Mouse (Mus musculus): Measurements from ENCODE around the gene Ppp3ca.

Ppp3ca gene

DNA sequence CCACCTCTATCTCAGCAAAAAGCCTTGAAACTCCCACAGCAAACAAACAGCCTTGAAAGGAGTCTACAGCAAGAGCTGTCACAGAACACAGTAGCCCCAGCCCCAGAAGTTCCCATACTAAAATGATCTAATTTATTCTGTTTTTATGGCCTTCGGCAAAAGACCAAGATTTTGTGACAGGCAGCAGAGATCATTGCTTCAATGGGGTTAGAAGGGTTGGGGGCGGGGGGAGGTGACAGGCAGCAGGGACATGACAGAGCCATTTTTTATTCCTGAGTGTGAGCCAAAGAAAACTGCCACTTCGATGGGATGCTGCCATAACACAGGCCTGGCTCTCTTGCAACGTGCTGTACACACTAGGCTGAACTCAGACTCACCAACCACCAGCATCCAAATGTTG lies 275.6 kb downstream of the Ppp3ca start:
- 72% methylated on average over 4 of the region's 4 CpGs for WGBS

DNA sequence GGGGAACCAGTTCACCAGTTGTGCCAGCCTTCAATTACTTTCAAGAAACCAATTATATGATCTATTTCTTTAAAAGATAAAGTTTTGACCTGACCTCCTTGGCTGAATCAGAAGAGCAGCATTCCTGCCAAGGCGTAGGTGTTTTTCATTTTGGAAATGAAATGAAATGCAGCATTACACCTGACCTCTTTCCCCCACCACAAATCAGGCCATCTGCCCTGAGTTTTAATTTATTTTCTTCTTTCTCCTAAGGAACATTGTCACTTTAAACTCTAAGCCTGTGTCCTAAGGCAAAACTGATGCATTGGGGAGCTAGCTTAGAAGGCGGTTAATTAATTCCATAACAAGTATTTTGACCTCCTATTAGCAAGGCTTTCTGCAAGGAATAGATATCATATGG lies 276.7 kb downstream of the Ppp3ca start:
- 97% methylated on average over 2 of the region's 2 CpGs for WGBS

DNA sequence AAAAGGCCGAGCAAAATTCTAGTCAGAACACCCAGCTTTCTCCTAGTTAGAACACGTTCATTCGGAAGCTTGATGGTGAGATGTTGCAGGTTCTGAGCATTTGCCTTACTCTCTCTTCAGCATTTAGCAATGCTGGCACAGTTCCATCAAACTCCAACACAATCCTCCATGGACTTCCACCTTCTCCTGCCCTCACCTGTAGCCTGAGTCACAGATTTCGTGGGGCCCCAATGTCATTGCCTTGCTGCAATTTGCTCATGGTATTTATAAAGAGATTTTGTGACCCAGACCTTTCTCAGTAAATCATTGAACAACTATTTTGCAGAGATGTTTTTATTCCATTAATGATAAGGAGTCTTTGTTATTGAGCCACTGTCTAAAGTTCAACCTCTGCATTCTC lies 278.2 kb downstream of the Ppp3ca start:
- WGBS, result 94% methylated on average over 4 of the region's 4 CpGs

DNA sequence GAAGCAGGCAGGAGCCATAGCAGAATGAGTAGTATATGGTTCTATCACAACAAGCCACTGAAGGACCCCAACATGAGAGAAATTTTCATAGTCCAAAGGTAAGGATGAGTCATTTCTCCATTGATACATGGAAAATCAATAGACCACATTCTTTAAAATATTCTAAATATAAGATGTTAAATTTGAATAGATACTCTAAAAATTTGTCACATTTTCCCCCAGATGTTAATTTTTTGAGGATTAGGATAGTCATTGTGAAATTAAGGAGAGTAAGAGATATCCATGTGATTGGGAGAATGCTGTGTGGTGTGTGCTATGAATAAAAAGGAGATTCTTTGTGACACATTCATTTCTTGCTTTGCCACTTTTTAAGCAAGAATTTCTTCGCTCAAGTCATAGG lies 281.9 kb downstream of the Ppp3ca start:
- 60% methylated on average over 1 of the region's 1 CpGs for WGBS

DNA sequence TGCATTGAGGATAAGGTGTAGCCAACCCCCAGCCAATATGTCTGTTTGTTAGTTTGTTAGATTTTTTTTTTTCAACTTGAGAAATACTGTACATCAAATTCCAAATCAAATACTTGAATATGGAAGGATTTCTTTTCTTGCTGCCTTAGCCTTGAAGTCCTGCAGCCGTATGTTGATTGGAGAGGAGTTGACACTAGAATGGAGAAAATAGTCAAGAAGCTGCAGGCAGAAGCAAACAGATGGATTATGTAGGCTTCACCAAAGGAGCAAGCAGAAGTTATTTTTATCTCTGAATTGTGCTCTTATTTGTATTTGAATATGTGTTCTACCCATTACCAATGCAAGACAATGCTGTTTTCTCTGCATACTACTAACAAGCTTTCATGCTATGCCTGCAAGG lies 282.9 kb downstream of the Ppp3ca start:
- WGBS, result 52% methylated on average over 1 of the region's 1 CpGs

DNA sequence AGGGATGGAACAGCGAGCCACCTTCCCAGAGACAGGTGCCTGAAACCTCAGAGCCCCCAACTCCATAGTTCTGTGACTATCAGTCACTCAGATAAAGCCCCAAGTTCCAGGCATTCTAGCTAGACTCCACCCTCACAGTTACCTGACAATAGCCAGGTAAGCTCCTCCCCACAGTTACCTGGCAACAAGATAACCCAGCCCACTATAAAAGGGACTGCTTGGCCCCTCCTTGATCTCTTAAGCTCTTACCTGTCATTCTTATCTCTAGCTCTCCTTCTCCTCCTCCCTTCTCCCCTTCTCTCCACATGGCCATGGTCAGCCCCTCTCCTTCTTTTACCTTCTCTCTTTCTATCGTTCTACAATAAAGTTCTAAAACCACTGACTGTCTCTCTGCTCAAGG lies 285.1 kb downstream of the Ppp3ca start:
- 97% methylated on average over 2 of the region's 2 CpGs for WGBS

DNA sequence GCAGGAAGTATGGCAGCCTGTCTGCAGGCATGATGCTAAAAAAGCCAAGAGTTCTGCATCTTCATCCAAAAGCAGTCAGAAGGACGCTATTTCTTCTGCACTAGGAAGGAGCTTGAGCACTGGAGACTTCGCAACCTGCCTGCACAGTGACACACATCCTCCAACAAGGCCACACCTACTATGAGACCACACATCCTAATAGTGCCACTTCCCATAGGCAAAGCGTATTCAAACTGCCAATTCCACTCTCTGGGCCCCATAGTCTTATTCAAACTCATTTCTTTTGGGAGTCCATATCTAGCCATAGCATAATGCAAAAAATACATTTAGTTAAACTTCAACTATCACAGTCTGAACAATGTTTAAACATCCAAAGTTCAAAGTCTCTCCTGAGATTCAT lies 290.4 kb downstream of the Ppp3ca start:
- 93% methylated on average over 3 of the region's 3 CpGs for WGBS

DNA sequence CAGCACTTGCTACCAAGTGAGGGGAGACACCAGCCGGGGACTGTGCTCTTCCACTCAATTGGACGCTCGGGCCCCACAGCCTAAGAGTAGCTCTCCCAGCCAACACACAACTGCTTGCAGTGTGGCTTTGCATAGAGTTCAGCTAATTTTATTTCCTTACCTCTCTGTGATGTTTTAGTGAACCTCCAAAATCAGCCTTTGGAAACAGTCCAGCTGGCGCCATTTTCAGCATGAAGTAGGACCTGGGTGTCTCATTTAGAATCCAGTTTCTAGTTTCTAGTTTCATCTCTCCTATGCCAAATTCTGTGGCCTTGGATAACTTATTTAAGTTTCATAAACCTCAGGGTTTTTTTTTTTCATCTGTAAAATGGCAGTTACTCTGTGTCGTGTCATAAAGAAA lies 296.9 kb downstream of the Ppp3ca start:
- 74% methylated on average over 5 of the region's 5 CpGs for WGBS

DNA sequence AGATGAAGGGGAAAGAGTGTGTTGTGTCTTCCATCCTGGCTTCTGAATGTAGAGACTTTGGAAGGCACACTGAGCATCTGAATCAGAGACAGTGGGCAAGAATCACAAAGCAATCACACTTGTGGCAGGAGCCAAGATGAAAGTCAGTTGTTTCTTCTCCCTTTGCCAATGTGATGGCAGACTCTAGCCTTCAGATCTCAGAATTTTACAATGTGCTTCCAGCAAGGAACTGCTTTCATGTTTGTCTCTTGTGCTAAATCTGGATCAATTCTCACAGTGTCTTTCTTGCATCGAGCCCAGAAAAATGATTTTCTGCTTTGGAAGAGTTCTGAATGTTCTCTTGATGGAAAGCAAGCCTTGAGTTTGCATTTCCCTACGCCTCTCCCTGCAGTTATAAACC lies 297.6 kb downstream of the Ppp3ca start:
- 60% methylated on average over 2 of the region's 2 CpGs for WGBS

DNA sequence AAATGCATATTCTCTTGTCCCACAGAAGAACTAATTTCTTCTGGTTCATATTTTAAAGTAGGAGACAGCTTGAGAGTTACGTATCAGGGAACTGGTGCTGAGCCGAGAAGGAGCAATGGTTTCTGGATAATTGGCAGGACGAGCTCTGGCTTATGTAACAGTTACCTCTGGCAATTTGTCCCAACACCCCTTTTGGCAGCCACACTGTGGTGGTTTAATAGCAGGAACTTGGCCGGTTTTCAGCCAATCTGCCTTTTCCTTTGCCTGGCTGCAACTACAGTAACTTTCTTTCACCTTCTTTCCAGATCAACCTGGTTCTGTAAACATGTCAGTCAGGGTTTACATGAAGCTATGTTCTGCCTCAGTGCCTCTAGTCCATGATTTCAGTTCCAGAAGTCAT lies 299.9 kb downstream of the Ppp3ca start:
- 57% methylated on average over 4 of the region's 4 CpGs for WGBS

DNA sequence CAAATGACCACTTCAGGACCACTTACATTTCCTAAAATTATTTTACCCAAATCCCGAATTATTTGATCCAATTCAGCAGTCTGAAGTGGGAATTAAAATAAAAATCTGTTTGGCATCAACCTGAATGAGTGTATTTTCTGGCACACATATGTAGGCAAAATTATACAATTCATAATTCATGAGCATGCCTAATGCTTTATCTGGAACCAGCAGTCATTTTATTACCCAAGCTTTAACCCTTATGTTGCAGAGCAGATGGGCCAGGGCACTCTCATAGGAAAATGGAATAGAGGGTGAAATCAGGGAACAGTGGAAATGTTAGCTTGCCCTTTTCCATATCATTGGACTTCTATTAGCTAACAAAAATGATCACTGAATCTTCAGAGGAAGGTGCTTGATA lies 307.9 kb downstream of the Ppp3ca start:
- WGBS, result 51% methylated on average over 1 of the region's 1 CpGs

DNA sequence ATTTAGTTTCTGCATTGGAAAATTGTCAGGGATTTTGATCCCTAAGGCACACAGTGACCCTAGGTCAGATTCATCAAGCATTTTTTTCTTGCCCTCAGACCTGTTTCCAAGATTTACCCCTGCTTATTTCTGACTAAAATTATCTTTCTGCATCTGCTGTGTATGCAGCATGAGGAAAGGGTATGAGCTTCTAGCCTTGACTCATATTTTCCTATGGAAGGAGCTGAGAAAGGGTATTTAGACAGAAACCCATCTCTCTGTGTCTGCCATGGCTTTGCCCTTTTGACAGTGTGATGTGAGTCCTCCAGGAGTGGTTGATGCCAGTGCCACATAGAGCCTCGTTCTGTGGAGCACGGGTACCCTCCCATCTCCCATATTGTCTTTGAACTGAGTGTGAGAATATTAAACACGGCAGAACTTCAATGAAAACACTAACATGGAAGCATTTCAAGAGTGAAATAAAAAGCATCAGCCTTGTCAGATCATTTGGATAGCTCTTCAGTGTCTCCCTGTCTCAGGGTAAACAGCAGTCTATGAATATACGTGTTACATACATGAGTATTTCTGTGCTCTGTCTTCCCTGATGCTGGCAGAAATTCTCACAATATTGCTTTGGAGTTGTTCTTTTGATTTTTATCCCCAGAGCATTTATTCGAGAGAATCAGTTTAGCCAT lies 311.1 kb downstream of the Ppp3ca start:
- WGBS, result 36% methylated on average over 5 of the region's 5 CpGs

DNA sequence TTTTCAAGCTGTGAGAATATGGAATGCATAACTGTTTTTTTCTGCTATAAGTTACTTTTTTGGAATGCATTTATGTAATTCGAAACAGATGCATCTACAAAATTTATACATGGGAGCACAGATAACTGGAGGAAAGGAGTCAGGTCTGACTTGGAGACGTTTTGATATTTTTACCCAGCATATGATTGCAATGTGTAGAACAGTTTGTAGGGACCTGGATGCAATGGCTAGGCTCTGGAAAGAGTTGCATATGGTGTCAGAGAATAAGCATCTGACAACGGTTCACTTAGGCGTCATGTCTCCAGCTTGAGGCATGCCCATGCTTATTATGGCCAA lies 311.6 kb downstream of the Ppp3ca start:
- 48% methylated on average over 4 of the region's 4 CpGs for WGBS

DNA sequence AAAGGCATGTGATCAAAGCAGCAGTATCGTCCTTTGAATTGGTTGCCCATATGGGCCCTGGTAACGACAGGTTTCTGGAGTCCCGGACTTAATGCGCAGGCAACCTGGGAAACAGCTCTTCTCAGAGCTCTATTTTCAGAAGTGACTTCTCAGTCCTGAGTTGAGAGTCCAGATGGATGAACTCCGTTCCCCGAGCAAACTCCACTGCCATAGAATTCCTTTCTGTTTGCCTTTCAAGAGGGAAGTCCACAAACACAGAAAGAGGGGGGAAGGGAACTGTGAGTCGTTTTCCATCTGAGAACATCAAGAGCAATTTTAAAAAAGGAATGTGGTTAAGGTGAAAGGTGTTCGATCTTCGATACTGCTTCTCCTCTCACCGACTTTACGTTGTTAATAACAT lies 312.1 kb downstream of the Ppp3ca start:
- 73% methylated on average over 11 of the region's 11 CpGs for WGBS

DNA sequence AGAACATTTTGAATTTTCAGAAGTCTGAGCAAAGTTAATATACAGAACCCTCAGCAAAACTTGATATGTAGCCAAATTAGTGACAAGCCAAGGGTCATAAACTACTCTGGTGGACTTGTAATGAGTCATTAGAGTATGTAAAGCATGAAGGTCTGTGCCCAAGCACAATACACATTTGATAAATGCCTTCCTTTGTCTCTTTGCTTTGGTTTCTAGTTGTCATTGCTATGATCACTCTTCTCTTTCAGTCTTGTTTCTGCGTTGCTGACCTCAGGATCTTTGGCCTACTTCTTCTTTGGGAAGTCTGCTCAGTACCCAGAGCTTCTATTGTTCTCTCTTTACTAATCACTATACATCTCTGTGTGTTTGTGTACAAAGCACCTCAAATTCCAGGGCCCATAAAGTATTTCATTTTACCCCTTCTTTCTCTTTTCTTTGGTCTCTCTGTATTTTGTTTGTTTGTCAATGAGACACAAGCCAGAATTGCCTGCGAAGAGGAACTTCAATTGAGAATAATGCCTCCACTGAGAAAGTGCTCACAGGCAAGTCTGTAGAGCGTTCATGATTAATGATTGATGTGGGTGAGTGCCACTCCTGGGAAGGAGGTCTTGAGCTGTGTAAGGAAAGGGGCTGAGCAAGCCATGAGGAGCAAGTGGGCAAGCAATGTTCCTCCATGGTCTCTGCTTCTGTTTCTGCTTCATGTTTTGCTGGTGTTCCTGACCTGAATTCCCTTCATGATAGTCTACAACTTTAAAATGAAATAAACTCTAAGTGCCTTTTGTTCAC lies 316.4 kb downstream of the Ppp3ca start:
- 58% methylated on average over 3 of the region's 3 CpGs for WGBS
